Mouse (Mus musculus): Measurements from ENCODE around the gene Zbp1. TPM values are rescaled to one million over a fixed set of nuclear protein-coding genes. Genes with fewer than 3 reads are reported as not detected.

The Zbp1 gene
- polyA plus RNA-seq, 1 experiment from 2014 or later = not detected

DNA sequence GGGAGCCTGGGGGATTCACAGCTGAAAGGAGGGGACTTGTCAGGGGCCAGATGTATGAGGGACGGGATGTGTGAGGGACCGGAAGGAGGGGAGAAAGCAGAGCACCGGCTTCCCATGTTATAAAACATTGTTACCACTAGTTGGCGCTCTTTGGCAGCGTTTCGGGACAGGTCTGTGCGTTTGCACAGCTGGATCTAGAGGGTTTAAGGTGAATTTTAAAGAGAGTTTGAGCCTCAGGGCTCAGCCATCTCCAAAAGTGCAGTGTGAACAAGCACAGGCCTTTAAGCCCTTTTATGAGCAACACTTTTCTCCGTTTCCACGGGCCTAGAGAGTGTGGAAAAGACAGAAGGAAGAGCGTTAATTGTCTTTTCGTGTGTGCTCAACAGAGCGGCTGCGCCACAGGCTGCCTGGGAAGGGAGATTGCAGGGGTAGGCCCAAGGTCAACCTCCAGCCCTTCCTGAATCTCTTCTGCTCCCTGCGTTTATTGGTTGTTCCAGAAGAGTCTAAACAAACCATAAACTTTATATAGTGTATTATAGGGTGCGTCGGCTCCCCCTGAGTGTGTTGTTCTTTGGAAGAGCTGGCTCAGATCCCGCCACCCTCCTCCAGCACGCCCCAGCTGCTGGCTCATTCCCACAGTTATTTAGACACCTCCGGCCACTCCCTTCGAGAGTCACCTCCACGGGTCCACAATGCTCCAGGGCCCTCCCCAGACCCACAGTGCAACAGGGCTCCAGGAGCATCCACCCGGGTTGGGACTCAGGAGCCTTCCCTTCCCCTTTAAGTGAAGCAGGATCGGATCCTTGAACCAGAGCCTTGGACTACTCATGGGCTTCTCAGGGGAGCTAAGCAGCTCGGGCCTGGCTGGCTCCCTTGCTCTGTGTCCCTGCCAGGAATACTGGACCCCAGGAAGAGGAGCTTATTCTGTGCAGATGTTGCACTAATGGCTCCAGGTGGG, 59.1 kb downstream of the Zbp1 start:
- Histone ChIP-seq H3K27ac (replicated peaks in 1 of 2; ENCODE audit: control insufficient read depth in 1 of 2, insufficient read depth in 1 of 2, low read depth in 2 of 2, low read length in 2 of 2) (peak overlapping the region in 1 of 2 experiments; percentile 47; a peak in 2 of 4 replicates), H3K27me3 (ENCODE audit: control insufficient read depth, insufficient read depth, low read length) (no peaks in the 10 kb centered on the region), H3K4me3 (ENCODE audit: control insufficient read depth in 1 of 2, insufficient read depth in 1 of 2, low read depth in 1 of 2, low read length in 2 of 2) (no peak overlapping the region), H3K9me3 (ENCODE audit: control insufficient read depth, low read length) (no peaks in the 10 kb centered on the region), H3K4me2 (ENCODE audit: low read length) (peak overlapping the region; percentile 36; the same call in 1 of the 2 replicates), H3K36me3 (ENCODE audit: control insufficient read depth, insufficient read depth, low read length) (no peaks in the 10 kb centered on the region), H3K4me1 (ENCODE audit: control insufficient read depth in 2 of 2, insufficient read depth in 2 of 2, low read length in 2 of 2) (peaks cover 0 to 4% of the 10 kb centered on the region in 2 experiments; a peak in 1 of 4 replicates), H3K9ac (ENCODE audit: low read length) (no peak overlapping the region)
- WGBS = 55% methylated on average over 24 of the region's 24 CpGs
- ATAC-seq (ENCODE audit: insufficient number of reproducible peaks, insufficient read depth, low FRiP score, low read depth) = peak; percentile 41

DNA sequence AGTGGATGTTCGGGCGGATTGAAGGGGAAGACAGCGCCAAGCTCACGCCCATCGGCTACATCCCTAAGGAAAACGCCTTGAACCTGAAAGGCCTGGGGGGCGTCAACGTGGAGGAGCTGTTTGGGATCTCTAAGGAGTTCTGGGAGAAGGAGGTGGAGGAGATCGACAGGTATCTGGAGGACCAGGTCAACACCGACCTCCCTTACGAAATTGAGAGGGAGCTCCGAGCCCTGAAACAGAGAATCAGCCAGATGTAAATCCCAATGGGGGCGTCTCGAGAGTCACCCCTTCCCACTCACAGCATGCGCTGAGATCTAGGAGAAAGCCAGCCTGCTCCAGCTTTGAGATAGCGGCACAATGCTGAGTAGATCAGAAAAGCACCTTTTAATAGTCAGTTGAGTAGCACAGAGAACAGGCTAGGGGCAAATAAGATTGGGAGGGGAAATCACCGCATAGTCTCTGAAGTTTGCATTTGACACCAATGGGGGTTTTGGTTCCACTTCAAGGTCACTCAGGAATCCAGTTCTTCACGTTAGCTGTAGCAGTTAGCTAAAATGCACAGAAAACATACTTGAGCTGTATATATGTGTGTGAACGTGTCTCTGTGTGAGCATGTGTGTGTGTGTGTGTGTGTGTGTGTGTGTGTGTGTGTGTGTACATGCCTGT, 60.2 kb downstream of the Zbp1 start:
- H3K9ac ChIP-seq (ENCODE audit: low read length) = no peak overlapping the region
- no peak overlapping the region for H3K27ac ChIP-seq (replicated peaks in 1 of 2; ENCODE audit: control insufficient read depth in 1 of 2, insufficient read depth in 1 of 2, low read depth in 2 of 2, low read length in 2 of 2)
- H3K9me3 ChIP-seq (ENCODE audit: control insufficient read depth, low read length) = no peaks in the 10 kb centered on the region
- no peak overlapping the region for H3K4me3 ChIP-seq (ENCODE audit: control insufficient read depth in 1 of 2, insufficient read depth in 1 of 2, low read depth in 1 of 2, low read length in 2 of 2)
- H3K4me2 ChIP-seq (ENCODE audit: low read length) = no peak overlapping the region
- ATAC-seq (ENCODE audit: insufficient number of reproducible peaks, insufficient read depth, low FRiP score, low read depth) = no peak
- peaks cover 0 to 4% of the 10 kb centered on the region in 2 experiments; a peak in 1 of 4 replicates for H3K4me1 ChIP-seq (ENCODE audit: control insufficient read depth in 2 of 2, insufficient read depth in 2 of 2, low read length in 2 of 2)
- no peaks in the 10 kb centered on the region for H3K36me3 ChIP-seq (ENCODE audit: control insufficient read depth, insufficient read depth, low read length)
- no peaks in the 10 kb centered on the region for H3K27me3 ChIP-seq (ENCODE audit: control insufficient read depth, insufficient read depth, low read length)
- WGBS = 81% methylated on average over 19 of the region's 19 CpGs

DNA sequence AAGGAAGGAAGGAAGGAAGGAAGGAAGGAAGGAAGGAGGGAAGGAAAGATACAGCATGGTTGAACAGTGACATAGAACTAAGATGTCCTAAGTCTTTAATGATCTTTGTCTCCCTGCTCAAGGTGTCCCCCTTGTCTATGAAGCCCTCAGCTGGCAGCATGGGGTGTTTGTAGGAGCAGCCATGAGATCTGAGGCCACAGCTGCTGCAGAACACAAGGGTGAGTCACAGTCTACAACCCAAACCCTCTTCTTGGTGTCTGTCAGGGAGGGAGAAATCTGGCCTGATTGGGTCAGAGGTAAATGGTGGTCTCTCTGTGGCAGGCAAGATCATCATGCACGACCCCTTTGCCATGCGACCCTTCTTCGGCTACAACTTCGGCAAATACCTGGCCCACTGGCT, 60.9 kb downstream of the Zbp1 start:
- WGBS = 94% methylated on average over 4 of the region's 4 CpGs
- Histone ChIP-seq H3K27me3 (ENCODE audit: control insufficient read depth, insufficient read depth, low read length) (no peaks in the 10 kb centered on the region), H3K9me3 (ENCODE audit: control insufficient read depth, low read length) (no peaks in the 10 kb centered on the region), H3K27ac (replicated peaks in 1 of 2; ENCODE audit: control insufficient read depth in 1 of 2, insufficient read depth in 1 of 2, low read depth in 2 of 2, low read length in 2 of 2) (no peak overlapping the region), H3K4me1 (ENCODE audit: control insufficient read depth in 2 of 2, insufficient read depth in 2 of 2, low read length in 2 of 2) (peaks cover 5 to 6% of the 10 kb centered on the region in 2 experiments; a peak in 3 of 4 replicates), H3K4me2 (ENCODE audit: low read length) (no peak overlapping the region), H3K9ac (ENCODE audit: low read length) (no peak overlapping the region), H3K4me3 (ENCODE audit: control insufficient read depth in 1 of 2, insufficient read depth in 1 of 2, low read depth in 1 of 2, low read length in 2 of 2) (no peak overlapping the region), H3K36me3 (ENCODE audit: control insufficient read depth, insufficient read depth, low read length) (no peaks in the 10 kb centered on the region)
- no peak for ATAC-seq (ENCODE audit: insufficient number of reproducible peaks, insufficient read depth, low FRiP score, low read depth)

DNA sequence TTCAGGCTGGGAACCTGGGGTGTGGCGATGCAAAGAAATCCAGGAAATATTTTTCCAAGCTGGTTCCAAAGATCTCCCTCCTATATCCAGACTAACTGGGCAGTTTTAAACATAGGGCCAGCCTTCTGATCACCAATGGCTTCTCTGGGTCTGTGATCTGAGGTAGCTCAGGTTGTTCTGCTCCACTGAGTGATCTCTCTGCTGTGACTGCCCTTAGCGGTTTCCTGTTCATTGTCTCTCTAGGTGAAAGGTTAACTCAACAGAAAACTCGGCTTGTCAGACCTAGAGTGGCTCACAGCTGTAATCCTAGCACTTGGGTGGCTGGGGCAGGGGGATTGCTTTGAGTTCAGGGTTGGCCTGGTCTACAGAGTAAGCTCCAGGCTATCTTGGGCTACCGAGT, 61.3 kb downstream of the Zbp1 start:
- no peaks in the 10 kb centered on the region for H3K36me3 ChIP-seq (ENCODE audit: control insufficient read depth, insufficient read depth, low read length)
- no peak overlapping the region for H3K27ac ChIP-seq (replicated peaks in 1 of 2; ENCODE audit: control insufficient read depth in 1 of 2, insufficient read depth in 1 of 2, low read depth in 2 of 2, low read length in 2 of 2)

DNA sequence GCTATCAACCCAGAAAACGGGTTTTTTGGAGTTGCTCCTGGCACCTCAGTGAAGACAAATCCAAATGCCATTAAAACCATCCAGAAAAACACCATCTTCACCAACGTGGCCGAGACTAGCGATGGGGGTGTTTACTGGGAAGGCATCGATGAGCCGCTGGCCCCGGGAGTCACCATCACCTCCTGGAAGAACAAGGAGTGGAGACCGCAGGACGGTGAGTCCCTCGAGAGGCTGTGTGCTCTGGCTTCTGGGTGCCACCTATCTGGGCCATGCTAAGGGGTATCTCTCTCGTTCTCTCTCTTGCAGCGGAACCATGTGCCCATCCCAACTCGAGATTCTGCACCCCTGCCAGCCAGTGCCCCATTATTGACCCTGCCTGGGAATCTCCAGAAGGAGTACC, 61.8 kb downstream of the Zbp1 start:
- no peak for ATAC-seq (ENCODE audit: insufficient number of reproducible peaks, insufficient read depth, low FRiP score, low read depth)

More for the DNA sequence above, 61.3 kb downstream of the Zbp1 start:
- Histone ChIP-seq H3K4me3 (ENCODE audit: control insufficient read depth in 1 of 2, insufficient read depth in 1 of 2, low read depth in 1 of 2, low read length in 2 of 2) (no peak overlapping the region), H3K4me1 (ENCODE audit: control insufficient read depth in 2 of 2, insufficient read depth in 2 of 2, low read length in 2 of 2) (peaks cover 9% of the 10 kb centered on the region in 2 experiments; a peak in 3 of 4 replicates), H3K9me3 (ENCODE audit: control insufficient read depth, low read length) (no peaks in the 10 kb centered on the region), H3K9ac (ENCODE audit: low read length) (no peak overlapping the region), H3K27me3 (ENCODE audit: control insufficient read depth, insufficient read depth, low read length) (no peaks in the 10 kb centered on the region), H3K4me2 (ENCODE audit: low read length) (no peak overlapping the region)
- 58% methylated on average over 4 of the region's 4 CpGs for WGBS
- no peak for ATAC-seq (ENCODE audit: insufficient number of reproducible peaks, insufficient read depth, low FRiP score, low read depth)

More for the DNA sequence above, 61.8 kb downstream of the Zbp1 start:
- Histone ChIP-seq H3K9me3 (ENCODE audit: control insufficient read depth, low read length) (no peaks in the 10 kb centered on the region), H3K36me3 (ENCODE audit: control insufficient read depth, insufficient read depth, low read length) (no peaks in the 10 kb centered on the region), H3K27ac (replicated peaks in 1 of 2; ENCODE audit: control insufficient read depth in 1 of 2, insufficient read depth in 1 of 2, low read depth in 2 of 2, low read length in 2 of 2) (no peak overlapping the region), H3K4me2 (ENCODE audit: low read length) (no peak overlapping the region), H3K9ac (ENCODE audit: low read length) (no peak overlapping the region), H3K4me1 (ENCODE audit: control insufficient read depth in 2 of 2, insufficient read depth in 2 of 2, low read length in 2 of 2) (peaks cover 9 to 12% of the 10 kb centered on the region in 2 experiments; a peak in 3 of 4 replicates), H3K27me3 (ENCODE audit: control insufficient read depth, insufficient read depth, low read length) (no peaks in the 10 kb centered on the region), H3K4me3 (ENCODE audit: control insufficient read depth in 1 of 2, insufficient read depth in 1 of 2, low read depth in 1 of 2, low read length in 2 of 2) (no peak overlapping the region)
- WGBS = 82% methylated on average over 13 of the region's 13 CpGs

Other genes starting within 250 kb of the Zbp1 start
- 0.32 TPM in 1 of 2 replicates, not detected in the other for gene Spo11, start 241.2 kb downstream of the Zbp1 start, polyA plus RNA-seq (2014; fragmentation: Nextera tagmentation; extraction: Ambion mirVana)
- gene Rae1, start 218.8 kb downstream of the Zbp1 start, polyA plus RNA-seq (2014; fragmentation: Nextera tagmentation; extraction: Ambion mirVana) = 99.7 and 101 TPM in 2 replicates
- gene Rbm38, start 198.4 kb downstream of the Zbp1 start, polyA plus RNA-seq (2014; fragmentation: Nextera tagmentation; extraction: Ambion mirVana) = 126 and 129 TPM in 2 replicates
- gene Ctcfl, start 99.4 kb downstream of the Zbp1 start, polyA plus RNA-seq (2014; fragmentation: Nextera tagmentation; extraction: Ambion mirVana) = 0.19 and 0.65 TPM in 2 replicates
- gene Pck1, start 65.9 kb downstream of the Zbp1 start, polyA plus RNA-seq (2014; fragmentation: Nextera tagmentation; extraction: Ambion mirVana) = not detected in 2 replicates
- 5.3 and 6.5 TPM in 2 replicates for gene Pmepa1, start 57.6 kb upstream of the Zbp1 start, polyA plus RNA-seq (2014; fragmentation: Nextera tagmentation; extraction: Ambion mirVana)

Measured in heart, embryonic 14.5 days (tissue).